Mouse (Mus musculus) E14TG2a.4 (cell line): ENCODE data around the gene Prlh.

ENCODE experiments used
- H3K27me3 ChIP-seq: 2 replicates; pipeline ENCODE4 v1.6.1; 2014; ENCODE audit warnings: low read length, control low read depth; ENCODE audit not compliant: insufficient read depth
- H3K36me3 ChIP-seq: 2 replicates; pipeline ENCODE4 v1.6.1; 2014; ENCODE audit warnings: low read length, control low read depth; ENCODE audit not compliant: insufficient read depth
- H3K4me1 ChIP-seq: replicated peaks from 2 replicates; pipeline ENCODE4 v1.6.1; 2014; ENCODE audit warnings: low read depth, low read length, control low read depth
- H3K4me3 ChIP-seq: replicated peaks from 2 replicates; pipeline ENCODE4 v1.5.1; 2014; ENCODE audit warnings: mild to moderate bottlenecking, low read length
- H3K9me3 ChIP-seq: 2 replicates; pipeline ENCODE4 v1.6.1; 2014; ENCODE audit warnings: low read length, control low read depth
- CTCF ChIP-seq: conservative IDR thresholded peaks from 2 replicates; pipeline ENCODE4 v1.5.1; 2014; ENCODE audit warnings: low read length
- NANOG ChIP-seq: IDR thresholded peaks from 2 replicates; pipeline ENCODE4 v1.6.1; 2014; ENCODE audit warnings: borderline replicate concordance, low read length, mixed read lengths
- POU5F1 ChIP-seq: IDR thresholded peaks from 2 replicates; pipeline ENCODE4 v1.6.1; 2014; ENCODE audit warnings: low read length, borderline replicate concordance

Gene Prlh

DNA sequence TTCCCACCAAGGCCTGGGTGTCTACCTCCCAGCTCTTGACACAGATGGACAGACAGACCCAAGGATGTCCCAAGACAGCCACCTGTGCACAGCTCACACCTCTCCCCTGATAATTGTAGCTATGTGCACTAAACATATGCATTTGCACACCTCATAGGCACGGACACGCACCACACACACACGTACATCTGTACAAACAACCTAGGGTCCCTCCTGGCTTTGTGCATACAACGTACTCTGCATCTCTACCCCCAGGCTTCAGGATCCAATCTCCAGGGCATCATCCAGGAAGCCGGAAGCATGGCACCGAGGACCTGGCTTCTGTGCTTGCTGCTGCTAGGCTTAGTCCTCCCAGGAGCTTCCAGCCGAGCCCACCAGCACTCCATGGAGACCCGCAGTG, at the start of gene Prlh:
Gene Prlh, plus strand, starts transcription at position 301 of the 400 bp plus-strand sequence.
- Histone ChIP-seq H3K4me3 (no peak within 1 kb of the TSS), H3K9me3 (no peaks in the 10 kb centered on the region), H3K27me3 (peaks cover 12% of the 10 kb centered on the region), H3K36me3 (no peaks in the 10 kb centered on the region), H3K4me1 (no peaks in the 10 kb centered on the region)
- TF ChIP-seq NANOG: no peak
- no peak for TF ChIP-seq CTCF
- TF ChIP-seq POU5F1: no peak

DNA sequence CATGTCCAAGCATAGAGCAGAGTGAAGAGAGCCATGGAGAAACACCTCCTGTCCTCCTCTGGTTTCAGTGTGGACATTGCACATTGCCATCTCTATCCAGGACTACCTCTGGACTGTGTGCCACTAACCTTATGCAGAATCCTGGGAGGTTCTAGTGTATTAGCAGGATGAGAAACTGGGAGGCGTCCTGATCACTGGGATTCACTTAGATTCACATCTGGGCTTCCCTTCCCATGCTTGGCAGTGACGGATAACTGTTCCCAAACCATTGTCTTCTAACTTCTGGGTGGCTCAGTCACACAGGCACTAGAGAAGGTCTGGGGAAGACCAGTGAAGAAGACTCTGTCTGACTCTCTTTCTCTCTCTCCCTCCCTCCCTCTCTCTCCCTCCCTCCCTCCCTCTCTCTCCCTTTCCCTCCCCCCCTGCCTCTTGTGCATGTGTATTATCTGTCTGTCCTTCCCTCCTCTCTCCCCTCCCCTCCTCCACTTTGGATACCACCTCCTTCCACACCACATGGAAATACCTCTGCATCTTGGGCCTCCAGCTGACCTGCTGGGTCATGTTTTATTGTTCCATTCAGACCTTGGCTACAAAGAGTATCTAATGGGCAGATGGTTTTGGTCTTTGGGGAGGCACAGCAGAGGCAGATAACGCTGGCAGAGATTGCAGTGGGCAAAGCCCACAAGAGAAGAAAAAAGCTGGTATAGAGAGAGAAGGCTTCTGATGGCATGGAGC, 49.5 kb upstream of the Prlh start:
- peaks cover 14% of the 10 kb centered on the region for H3K27me3 ChIP-seq
- TF ChIP-seq NANOG (no peak), CTCF (no peak), POU5F1 (no peak)
- H3K4me1 ChIP-seq: peaks cover 19% of the 10 kb centered on the region
- no peaks in the 10 kb centered on the region for H3K36me3 ChIP-seq
- H3K9me3 ChIP-seq: peaks cover 13% of the 10 kb centered on the region
- no peak overlapping the region for H3K4me3 ChIP-seq

- H3K4me3 ChIP-seq: no peak overlapping the region
- H3K4me1 ChIP-seq: peaks cover 19% of the 10 kb centered on the region
- H3K9me3 ChIP-seq: peaks cover 13% of the 10 kb centered on the region
- no peaks in the 10 kb centered on the region for H3K36me3 ChIP-seq
- TF ChIP-seq POU5F1 (no peak), NANOG (no peak), CTCF (no peak)
- H3K27me3 ChIP-seq: peaks cover 20% of the 10 kb centered on the region
Measured at GRCm38 (mm10) chr1:90903971-90904458, 48.9 kb upstream of the Prlh start.

- peaks cover 29% of the 10 kb centered on the region for H3K27me3 ChIP-seq
- TF ChIP-seq CTCF (no peak), NANOG (no peak), POU5F1 (no peak)
Measured at GRCm38 (mm10) chr1:90904729-90905404, 48.0 kb upstream of the Prlh start.

DNA sequence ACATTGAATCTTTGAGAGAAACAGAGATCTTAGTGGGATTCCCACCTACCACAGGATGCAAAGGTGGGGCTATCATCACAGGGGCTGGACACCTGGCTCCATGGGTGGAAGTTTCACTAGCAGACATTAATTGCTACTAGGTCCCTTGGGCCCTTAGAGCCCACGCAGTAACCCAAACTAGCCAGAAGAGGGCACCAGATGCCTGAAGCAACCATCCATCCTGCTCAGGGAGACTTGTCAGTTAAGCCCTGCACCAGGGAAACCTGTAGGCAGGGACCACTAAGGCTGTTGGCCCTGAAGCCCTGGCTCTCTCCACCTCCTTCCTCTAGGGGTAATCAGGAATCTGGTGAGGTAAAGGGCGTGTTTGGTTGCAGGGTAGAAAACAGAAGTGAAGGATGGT, 46.6 kb upstream of the Prlh start:
- TF ChIP-seq CTCF (peak; percentile 91), NANOG (no peak)
- H3K4me1 ChIP-seq: peaks cover 14% of the 10 kb centered on the region

More at GRCm38 (mm10) chr1:90904729-90905404, 48.0 kb upstream of the Prlh start:
- H3K36me3 ChIP-seq: no peaks in the 10 kb centered on the region
- peaks cover 10% of the 10 kb centered on the region; the same call in 1 of the 2 replicates for H3K9me3 ChIP-seq
- no peak overlapping the region for H3K4me3 ChIP-seq
- H3K4me1 ChIP-seq: peaks cover 24% of the 10 kb centered on the region

GRCm38 (mm10) chr1:90909161-90909560, 43.7 kb upstream of the Prlh start:
- Histone ChIP-seq H3K9me3 (peaks cover 4% of the 10 kb centered on the region; the same call in 1 of the 2 replicates), H3K27me3 (peaks cover 30% of the 10 kb centered on the region), H3K36me3 (no peaks in the 10 kb centered on the region), H3K4me3 (no peak overlapping the region), H3K4me1 (peaks cover 7% of the 10 kb centered on the region)
- TF ChIP-seq CTCF (no peak), POU5F1 (no peak)

More for the DNA sequence above, 46.6 kb upstream of the Prlh start:
- H3K36me3 ChIP-seq: no peaks in the 10 kb centered on the region
- peaks cover 39% of the 10 kb centered on the region for H3K27me3 ChIP-seq
- no peak overlapping the region for H3K4me3 ChIP-seq
- H3K9me3 ChIP-seq: peaks cover 10% of the 10 kb centered on the region; the same call in 1 of the 2 replicates

DNA sequence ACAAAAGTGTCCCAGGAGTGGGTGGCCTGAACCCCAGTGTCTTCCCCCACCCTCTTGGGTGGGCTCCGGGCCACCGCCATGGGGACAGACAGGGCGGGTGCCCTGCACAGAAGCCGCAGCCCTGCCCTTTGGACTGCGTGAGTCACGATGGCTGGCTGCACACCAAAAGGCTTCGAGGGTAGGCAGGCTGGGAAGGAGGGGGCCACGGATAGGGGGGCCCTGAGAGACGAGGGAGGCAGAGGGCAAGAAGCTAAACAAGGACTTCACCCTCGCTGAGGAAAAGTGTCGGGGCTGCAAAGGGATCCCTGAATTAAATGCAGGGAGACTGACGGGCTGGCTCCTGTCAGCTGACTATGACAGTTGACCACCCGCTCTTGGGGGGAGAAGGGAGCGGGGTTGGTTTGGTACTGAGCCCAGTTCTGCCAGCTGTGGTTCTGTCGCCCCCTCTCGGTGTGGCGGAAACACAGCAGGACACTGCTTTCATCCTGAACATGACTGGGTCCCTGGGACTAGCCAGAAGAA, 43.2 kb upstream of the Prlh start:
- peak overlapping the region; percentile 50 for H3K4me3 ChIP-seq
- peak; percentile 33 for TF ChIP-seq CTCF
- no peak for TF ChIP-seq POU5F1
- peaks cover under 1% of the 10 kb centered on the region; the same call in 1 of the 2 replicates for H3K9me3 ChIP-seq
- no peaks in the 10 kb centered on the region for H3K36me3 ChIP-seq
- peaks cover 12% of the 10 kb centered on the region for H3K4me1 ChIP-seq
- peaks cover 32% of the 10 kb centered on the region for H3K27me3 ChIP-seq

DNA sequence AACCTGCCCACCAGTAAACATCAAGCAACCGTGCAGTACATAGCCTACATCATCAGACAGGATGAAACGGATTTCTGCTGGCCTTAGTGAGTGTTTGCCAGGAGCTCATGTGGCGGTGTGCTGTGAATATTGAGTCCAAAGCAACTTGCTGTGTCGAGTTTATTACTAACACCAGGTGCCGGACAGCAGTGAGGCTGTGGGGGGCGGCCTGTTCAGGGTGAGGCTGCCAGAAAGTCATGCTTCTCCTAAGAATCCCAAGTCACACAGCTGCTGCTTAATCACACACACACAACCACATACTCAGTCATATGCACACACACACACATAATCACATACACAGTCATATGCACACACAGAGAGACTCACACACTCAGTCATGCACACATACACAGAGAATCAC, 39.7 kb upstream of the Prlh start:
- H3K36me3 ChIP-seq: no peaks in the 10 kb centered on the region
- H3K27me3 ChIP-seq: peaks cover 59% of the 10 kb centered on the region
- no peak for TF ChIP-seq NANOG
- TF ChIP-seq POU5F1: no peak
- no peak for TF ChIP-seq CTCF
- H3K4me1 ChIP-seq: peaks cover 17% of the 10 kb centered on the region
- no peak overlapping the region for H3K4me3 ChIP-seq
- no peaks in the 10 kb centered on the region for H3K9me3 ChIP-seq
